Mouse (Mus musculus) kidney, adult 2 months (tissue): Measurements from ENCODE around the gene Chrna1. TPM values are rescaled to one million over a fixed set of nuclear protein-coding genes. Genes with fewer than 3 reads are reported as not detected.

ENCODE experiments used
- DNase-seq: peaks from one replicate; pipeline ENCODE4 v3.0.0; 2021
- H3K27ac ChIP-seq: fragments of 200-500 bp; 2 replicates; pipeline ENCODE4 v1.5.1; 2012; ENCODE audit warnings: low read depth, low read length, control low read depth, inconsistent platforms; ENCODE audit not compliant: insufficient read depth
- H3K27me3 ChIP-seq: fragments of 200-500 bp; replicated peaks from 2 replicates; pipeline ENCODE4 v1.6.1; 2012; ENCODE audit warnings: mild to moderate bottlenecking, moderate library complexity, low read length, inconsistent platforms; ENCODE audit not compliant: control insufficient read depth, insufficient read depth
- H3K36me3 ChIP-seq: fragments of 200-500 bp; 2 replicates; pipeline ENCODE4 v1.6.1; 2012; ENCODE audit warnings: mild to moderate bottlenecking, moderate library complexity, low read length, inconsistent platforms; ENCODE audit not compliant: control insufficient read depth, insufficient read depth
- H3K4me1 ChIP-seq: fragments of 200-500 bp; 2 replicates; pipeline ENCODE4 v1.6.1; 2011; ENCODE audit warnings: low read length; ENCODE audit not compliant: control insufficient read depth, insufficient read depth
- H3K4me3 ChIP-seq: fragments of 200-500 bp; 2 replicates; pipeline ENCODE4 v1.5.1; 2011; ENCODE audit warnings: mild to moderate bottlenecking, low read depth, low read length, control low read depth; ENCODE audit not compliant: insufficient read depth
- CTCF ChIP-seq: fragments of 200-500 bp; conservative IDR thresholded peaks from 2 replicates; pipeline ENCODE4 v1.5.1; 2011; ENCODE audit warnings: low read depth, mild to moderate bottlenecking, control low read depth, low read length, moderate library complexity, mixed read lengths; ENCODE audit not compliant: insufficient read depth, insufficient read length
- POLR2A ChIP-seq: fragments of 200-500 bp; IDR thresholded peaks from one replicate; pipeline ENCODE4 v1.6.1; 2011; ENCODE audit warnings: low read depth, low read length, control low read depth
- whole genome bisulfite sequencing: fragments of 180-500 bp; shearing (Covaris S2); methylation state at CpG from one replicate; pipeline ENCODE4 v1.1.7; 2018; 5-methylcytosine and 5-hydroxymethylcytosine counted together
- polyA plus RNA-seq: library from polyadenylated mRNA; depleted of rRNA; stranded (reverse); fragments of >200 nt; gene quantifications from 2 replicates; pipeline ENCODE4 v1.2.3, GENCODE M21; 2012

Chrna1 gene
- polyA plus RNA-seq, 1 experiment = not detected

- no peak for TF ChIP-seq POLR2A
- TF ChIP-seq CTCF = no peak
- H3K4me3 ChIP-seq = no peak overlapping the region
- no peaks in the 10 kb centered on the region for H3K36me3 ChIP-seq
- WGBS = 66% methylated on average over 14 of the region's 14 CpGs
- H3K27me3 ChIP-seq = no peaks in the 10 kb centered on the region
- H3K4me1 ChIP-seq = no peaks in the 10 kb centered on the region
- H3K27ac ChIP-seq = peak overlapping the region; percentile 53; the same call in 1 of the 2 replicates
- peak; percentile 61 for DNase-seq
Observed at GRCm38 (mm10) chr2:73592231-73593100, 12.3 kb upstream of the Chrna1 start.

- no peak overlapping the region for H3K27ac ChIP-seq
- DNase-seq = no peak
- WGBS = 52% methylated on average over 6 of the region's 6 CpGs
- no peak overlapping the region for H3K4me3 ChIP-seq
- H3K27me3 ChIP-seq = no peaks in the 10 kb centered on the region
- TF ChIP-seq POLR2A (no peak), CTCF (no peak)
- no peaks in the 10 kb centered on the region for H3K36me3 ChIP-seq
- no peaks in the 10 kb centered on the region for H3K4me1 ChIP-seq
Observed at GRCm38 (mm10) chr2:73591246-73591645, 11.1 kb upstream of the Chrna1 start.

DNA sequence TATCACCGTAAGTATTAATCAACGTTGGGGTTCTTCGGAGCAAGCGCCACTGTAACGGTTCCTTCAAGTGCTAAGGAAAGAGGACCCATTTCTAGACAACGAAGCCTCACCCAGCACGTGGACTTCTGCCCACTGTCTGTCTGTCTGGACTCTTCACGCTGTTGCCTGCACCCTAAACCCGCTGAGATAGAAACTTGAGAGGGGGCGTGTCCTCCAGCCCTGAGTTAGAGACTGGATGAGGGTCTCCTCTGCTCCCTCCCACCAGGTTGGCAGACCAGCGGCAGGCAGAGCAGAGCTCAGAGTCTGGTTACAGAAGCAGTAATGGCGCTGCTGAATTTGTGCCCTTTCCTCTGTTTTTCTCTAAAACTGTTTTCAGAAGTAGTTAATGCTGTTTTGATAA, 10.0 kb upstream of the Chrna1 start:
- 37% methylated on average over 12 of the region's 12 CpGs for WGBS
- Histone ChIP-seq H3K36me3 (no peaks in the 10 kb centered on the region), H3K27ac (no peak overlapping the region), H3K4me3 (no peak overlapping the region), H3K4me1 (no peaks in the 10 kb centered on the region; the same call in 1 of the 2 replicates), H3K27me3 (no peaks in the 10 kb centered on the region)
- TF ChIP-seq POLR2A (no peak), CTCF (no peak)
- no peak for DNase-seq

GRCm38 (mm10) chr2:73588951-73589350, 8.8 kb upstream of the Chrna1 start:
- no peaks in the 10 kb centered on the region for H3K36me3 ChIP-seq
- 83% methylated on average over 2 of the region's 2 CpGs for WGBS
- TF ChIP-seq CTCF (no peak), POLR2A (no peak)

DNA sequence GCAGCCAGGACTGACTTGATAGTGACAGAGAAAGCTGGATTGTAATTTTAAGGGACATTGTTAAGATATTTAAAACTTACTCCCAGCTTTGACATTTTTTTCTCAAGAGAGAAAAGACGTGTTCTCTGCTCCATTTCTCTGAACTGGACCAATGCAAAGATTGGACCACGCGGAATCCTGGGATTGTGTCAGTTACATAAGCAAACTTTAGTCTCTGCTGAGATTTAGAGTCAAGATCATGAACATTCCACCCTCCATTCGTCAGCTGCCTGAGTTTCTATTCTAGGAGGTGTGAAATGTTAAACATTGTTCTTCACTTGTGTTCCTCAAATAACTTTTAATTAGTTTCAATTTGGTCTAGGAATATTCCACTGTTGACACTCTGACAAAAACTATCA, 7.0 kb upstream of the Chrna1 start:
- H3K36me3 ChIP-seq = no peaks in the 10 kb centered on the region
- no peak overlapping the region for H3K27ac ChIP-seq
- DNase-seq = peak; percentile 12
- TF ChIP-seq CTCF = no peak
- TF ChIP-seq POLR2A = no peak
- no peaks in the 10 kb centered on the region for H3K27me3 ChIP-seq
- H3K4me1 ChIP-seq = no peaks in the 10 kb centered on the region; the same call in 1 of the 2 replicates
- H3K4me3 ChIP-seq = no peak overlapping the region
- WGBS = 53% methylated on average over 4 of the region's 4 CpGs

More at GRCm38 (mm10) chr2:73588951-73589350, 8.8 kb upstream of the Chrna1 start:
- no peak for DNase-seq
- Histone ChIP-seq H3K4me3 (no peak overlapping the region), H3K27ac (no peak overlapping the region), H3K27me3 (no peaks in the 10 kb centered on the region), H3K4me1 (no peaks in the 10 kb centered on the region; the same call in 1 of the 2 replicates)

DNA sequence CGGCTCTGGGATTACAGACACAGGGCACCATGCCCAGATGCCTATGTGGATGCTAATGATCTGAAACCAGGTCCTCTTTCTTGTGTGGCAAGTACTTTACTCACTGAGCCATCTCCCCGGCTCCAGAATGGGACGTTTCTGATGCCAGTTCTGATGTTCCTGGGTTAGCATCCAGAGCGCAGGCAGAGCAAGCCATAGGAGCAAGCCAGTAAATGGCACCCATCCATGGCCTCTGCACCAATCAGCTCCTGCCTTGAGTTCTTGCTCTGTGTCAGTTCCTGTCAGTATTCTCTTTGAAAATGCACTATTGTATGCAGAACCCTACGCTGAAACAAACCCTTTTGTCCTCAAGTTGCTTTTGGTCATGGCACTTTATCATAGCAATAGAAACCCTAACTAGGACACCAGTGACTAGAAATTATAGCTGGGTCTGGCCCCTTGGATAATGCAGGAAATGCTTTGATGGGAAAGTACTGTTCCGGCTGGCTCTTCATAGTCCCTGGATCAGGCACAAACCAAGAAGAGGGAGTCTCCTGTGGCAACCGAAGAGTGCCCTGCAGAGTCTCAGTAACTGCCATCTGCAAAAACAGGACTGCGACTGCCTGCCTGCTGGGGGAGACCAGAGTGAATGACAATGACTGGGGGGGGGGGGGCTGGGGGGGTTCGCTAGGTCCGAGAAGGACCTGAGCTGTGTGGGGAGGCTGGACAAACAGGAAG, 6.4 kb upstream of the Chrna1 start:
- DNase-seq = peak; percentile 23
- Histone ChIP-seq H3K27me3 (no peaks in the 10 kb centered on the region), H3K36me3 (no peaks in the 10 kb centered on the region), H3K4me1 (no peaks in the 10 kb centered on the region; the same call in 1 of the 2 replicates), H3K27ac (0 out of 2 replicates have a peak overlapping the region, but pooled peaks have one; percentile 9), H3K4me3 (no peak overlapping the region)
- WGBS = 60% methylated on average over 10 of the region's 10 CpGs
- TF ChIP-seq POLR2A (no peak), CTCF (no peak)
